Comparison of ENCODE assay signal across 17 mouse cellular contexts in genomic region chr13:58452246-58452645, GRCm38 (mm10). TPM values are rescaled to one million over a fixed set of nuclear protein-coding genes. Genes with fewer than 3 reads are reported as not detected.
DNase-seq lines count a peak whose midpoint lies in the region; ATAC-seq lines count a peak whose summit lies in the region.
"Had no signal": no experiment of that assay in that cellular context is flagged by ENCODE, and none has a peak within 500 bp of the region (broad histone marks: within the 10 kb centered on the region; RNA-seq: fewer than 3 reads in every experiment).

No protein-coding gene starts in this region.

- ATAC-seq in embryonic facial prominence, embryonic 12.5 days (ENCODE audit: insufficient number of reproducible peaks, insufficient read depth, low FRiP score, low TSS enrichment), result no peak
- no peak for ATAC-seq in heart, embryonic 16.5 days (replicated peaks; ENCODE audit: extremely low read depth, insufficient read depth, low FRiP score)
- ATAC-seq in intestine, embryonic 16.5 days, result no peak
- no peak for ATAC-seq in midbrain, embryonic 16.5 days

- DNase-seq in embryonic facial prominence, embryonic 10.5 days (ENCODE audit: low spot score), result no peak
- no peak for DNase-seq in heart, adult 18-20 months
- peak; percentile 16 for DNase-seq in A20 (ENCODE audit: low read depth, low spot score)
- DNase-seq in forebrain, embryonic 10.5 days (ENCODE audit: extremely low spot score, low spot score), result no peak
- DNase-seq: adrenal gland, adult 8-10 months; cerebellum, adult 18-20 months; cerebellum, postnatal 36 days; gastrocnemius, postnatal 25 days; layer of hippocampus, postnatal 36 days; right cerebral cortex, postnatal 14 days had no signal

- no peak overlapping the region for H3K27ac ChIP-seq in embryonic facial prominence, embryonic 12.5 days
- no peak overlapping the region for H3K27ac ChIP-seq in embryonic facial prominence, embryonic 10.5 days (replicated peaks)
- H3K27ac ChIP-seq in heart, embryonic 16.5 days (ENCODE audit: low read length), result no peak overlapping the region
- no peak overlapping the region for H3K27ac ChIP-seq in intestine, embryonic 16.5 days (ENCODE audit: low read length)
- no peak overlapping the region for H3K27ac ChIP-seq in midbrain, embryonic 16.5 days (ENCODE audit: low read length)
- H3K27ac ChIP-seq in forebrain, embryonic 10.5 days, result no peak overlapping the region
- H3K27ac ChIP-seq: liver, embryonic 15.5 days had no signal

- H3K9me3 ChIP-seq in embryonic facial prominence, embryonic 12.5 days, result no peaks in the 10 kb centered on the region
- H3K9me3 ChIP-seq in embryonic facial prominence, embryonic 10.5 days, result no peaks in the 10 kb centered on the region
- H3K9me3 ChIP-seq in heart, embryonic 16.5 days (replicated peaks; ENCODE audit: control insufficient read depth, low read length), result 0 out of 2 replicates have a peak, but pooled peaks cover 2% of the 10 kb centered on the region
- H3K9me3 ChIP-seq in intestine, embryonic 16.5 days (ENCODE audit: control insufficient read depth, low read length), result no peaks in the 10 kb centered on the region
- no peaks in the 10 kb centered on the region for H3K9me3 ChIP-seq in midbrain, embryonic 16.5 days (replicated peaks; ENCODE audit: control insufficient read depth, low read length, poor library complexity, severe bottlenecking)
- no peaks in the 10 kb centered on the region for H3K9me3 ChIP-seq in forebrain, embryonic 10.5 days
- H3K9me3 ChIP-seq: hindbrain, embryonic 10.5 days; liver, embryonic 15.5 days; midbrain, embryonic 10.5 days had no signal

- 65% methylated on average over 4 of the region's 4 CpGs for WGBS in embryonic facial prominence, embryonic 12.5 days
- WGBS in embryonic facial prominence, embryonic 10.5 days, result 64% methylated on average over 4 of the region's 4 CpGs
- 69% methylated on average over 4 of the region's 4 CpGs for WGBS in heart, embryonic 16.5 days
- WGBS in intestine, embryonic 16.5 days, result 65% methylated on average over 4 of the region's 4 CpGs
- 72% methylated on average over 4 of the region's 4 CpGs for WGBS in midbrain, embryonic 16.5 days
- 79% methylated on average over 4 of the region's 4 CpGs for WGBS in forebrain, embryonic 10.5 days

- no peak overlapping the region for H3K9ac ChIP-seq in embryonic facial prominence, embryonic 12.5 days
- no peak overlapping the region for H3K9ac ChIP-seq in heart, embryonic 16.5 days (ENCODE audit: low read length)
- no peak overlapping the region for H3K9ac ChIP-seq in intestine, embryonic 16.5 days (ENCODE audit: low read depth, low read length)
- H3K9ac ChIP-seq in midbrain, embryonic 16.5 days (ENCODE audit: low read depth, low read length), result no peak overlapping the region
- H3K9ac ChIP-seq: liver, embryonic 15.5 days had no signal

- no peaks in the 10 kb centered on the region for H3K36me3 ChIP-seq in embryonic facial prominence, embryonic 12.5 days
- no peaks in the 10 kb centered on the region for H3K36me3 ChIP-seq in embryonic facial prominence, embryonic 10.5 days (replicated peaks)
- no peaks in the 10 kb centered on the region for H3K36me3 ChIP-seq in heart, embryonic 16.5 days (ENCODE audit: control insufficient read depth, insufficient read depth)
- H3K36me3 ChIP-seq in intestine, embryonic 16.5 days (ENCODE audit: control insufficient read depth, insufficient read depth, low read length), result no peaks in the 10 kb centered on the region
- no peaks in the 10 kb centered on the region for H3K36me3 ChIP-seq in midbrain, embryonic 16.5 days (ENCODE audit: control insufficient read depth, insufficient read depth, low read length)
- H3K36me3 ChIP-seq in forebrain, embryonic 10.5 days (replicated peaks), result no peaks in the 10 kb centered on the region
- H3K36me3 ChIP-seq: hindbrain, embryonic 10.5 days; liver, embryonic 15.5 days; midbrain, embryonic 10.5 days had no signal

- no peak overlapping the region for H3K4me3 ChIP-seq in embryonic facial prominence, embryonic 12.5 days
- H3K4me3 ChIP-seq in embryonic facial prominence, embryonic 10.5 days, result no peak overlapping the region
- H3K4me3 ChIP-seq in heart, embryonic 16.5 days (ENCODE audit: low read length), result no peak overlapping the region
- H3K4me3 ChIP-seq in intestine, embryonic 16.5 days (ENCODE audit: low read length), result no peak overlapping the region
- H3K4me3 ChIP-seq in midbrain, embryonic 16.5 days (ENCODE audit: low read depth, low read length), result no peak overlapping the region
- no peak overlapping the region for H3K4me3 ChIP-seq in forebrain, embryonic 10.5 days

- peaks cover 21% of the 10 kb centered on the region for H3K27me3 ChIP-seq in embryonic facial prominence, embryonic 12.5 days
- peaks cover 50% of the 10 kb centered on the region for H3K27me3 ChIP-seq in embryonic facial prominence, embryonic 10.5 days (replicated peaks; ENCODE audit: low read depth, poor library complexity, severe bottlenecking)
- H3K27me3 ChIP-seq in heart, embryonic 16.5 days (ENCODE audit: control insufficient read depth, insufficient read depth, low read length), result peaks cover 7% of the 10 kb centered on the region
- no peaks in the 10 kb centered on the region for H3K27me3 ChIP-seq in intestine, embryonic 16.5 days (replicated peaks; ENCODE audit: control insufficient read depth, insufficient read depth, low read length)
- H3K27me3 ChIP-seq in midbrain, embryonic 16.5 days (ENCODE audit: control insufficient read depth, insufficient read depth, low read depth, low read length), result peaks cover 17% of the 10 kb centered on the region
- peaks cover 67% of the 10 kb centered on the region for H3K27me3 ChIP-seq in forebrain, embryonic 10.5 days (ENCODE audit: poor library complexity, severe bottlenecking)

- peaks cover 5% of the 10 kb centered on the region for H3K4me1 ChIP-seq in embryonic facial prominence, embryonic 12.5 days
- H3K4me1 ChIP-seq in embryonic facial prominence, embryonic 10.5 days, result peaks cover 10% of the 10 kb centered on the region
- peaks cover 3% of the 10 kb centered on the region; the same call in 1 of the 2 replicates for H3K4me1 ChIP-seq in heart, embryonic 16.5 days (ENCODE audit: control insufficient read depth, insufficient read depth, low read length)
- H3K4me1 ChIP-seq in intestine, embryonic 16.5 days (ENCODE audit: control insufficient read depth, insufficient read depth, low read length), result no peaks in the 10 kb centered on the region
- H3K4me1 ChIP-seq in midbrain, embryonic 16.5 days (ENCODE audit: control insufficient read depth, insufficient read depth, low read length), result peaks cover 2% of the 10 kb centered on the region; the same call in 1 of the 2 replicates
- H3K4me1 ChIP-seq in forebrain, embryonic 10.5 days, result peaks cover 34% of the 10 kb centered on the region
- H3K4me1 ChIP-seq: liver, embryonic 15.5 days had no signal

- peak overlapping the region; percentile 57; the same call in 1 of the 2 replicates for H3K4me2 ChIP-seq in embryonic facial prominence, embryonic 12.5 days (replicated peaks)
- peak overlapping the region; percentile 63 for H3K4me2 ChIP-seq in heart, embryonic 16.5 days (ENCODE audit: low read depth, low read length)
- 0 out of 2 replicates have a peak overlapping the region, but pooled peaks have one; percentile 54 for H3K4me2 ChIP-seq in intestine, embryonic 16.5 days (ENCODE audit: low read depth, low read length)
- H3K4me2 ChIP-seq in midbrain, embryonic 16.5 days (ENCODE audit: low read length), result no peak overlapping the region

RNA-seq across cellular contexts. Expression of gene Hnrnpk, which starts 49.1 kb away (rescaled TPM):
- polyA plus RNA-seq in embryonic facial prominence, embryonic 12.5 days (2016; fragmentation: Nextera tagmentation; extraction: Ambion mirVana), result 1,844 and 1,972 TPM in 2 replicates
- 2,126 and 2,130 TPM in 2 replicates for polyA plus RNA-seq in embryonic facial prominence, embryonic 10.5 days (2016; fragmentation: Nextera tagmentation; extraction: Ambion mirVana)
- polyA plus RNA-seq in heart, embryonic 16.5 days (2015; fragmentation: Nextera tagmentation; extraction: Ambion mirVana), result 956 and 1,061 TPM in 2 replicates
- 100 to 1,000 TPM; 412 to 432 TPM for total RNA-seq in heart, adult 18-20 months (2021)
- 1,107 and 1,211 TPM in 2 replicates for polyA plus RNA-seq in intestine, embryonic 16.5 days (2015; fragmentation: Nextera tagmentation; extraction: Ambion mirVana)
- polyA plus RNA-seq in midbrain, embryonic 16.5 days (2015; fragmentation: Nextera tagmentation; extraction: Ambion mirVana), result 1,323 and 1,478 TPM in 2 replicates
- polyA plus RNA-seq in forebrain, embryonic 10.5 days (2016; fragmentation: Nextera tagmentation; extraction: Ambion mirVana), result 2,219 and 2,417 TPM in 2 replicates

RNA-seq across cellular contexts. Expression of gene Rmi1, which starts 50.2 kb away (rescaled TPM):
- 29.5 and 31.4 TPM in 2 replicates for polyA plus RNA-seq in embryonic facial prominence, embryonic 12.5 days (2016; fragmentation: Nextera tagmentation; extraction: Ambion mirVana)
- 27.8 and 28.1 TPM in 2 replicates for polyA plus RNA-seq in embryonic facial prominence, embryonic 10.5 days (2016; fragmentation: Nextera tagmentation; extraction: Ambion mirVana)
- 19.4 and 21.9 TPM in 2 replicates for polyA plus RNA-seq in heart, embryonic 16.5 days (2015; fragmentation: Nextera tagmentation; extraction: Ambion mirVana)
- total RNA-seq in heart, adult 18-20 months (2021), result 10 to 100 TPM in 1 of 2 experiments, 1 to 10 TPM in 1; 9.3 to 11.4 TPM
- 20.2 and 20.8 TPM in 2 replicates for polyA plus RNA-seq in intestine, embryonic 16.5 days (2015; fragmentation: Nextera tagmentation; extraction: Ambion mirVana)
- 21.3 and 23.8 TPM in 2 replicates for polyA plus RNA-seq in midbrain, embryonic 16.5 days (2015; fragmentation: Nextera tagmentation; extraction: Ambion mirVana)
- polyA plus RNA-seq in forebrain, embryonic 10.5 days (2016; fragmentation: Nextera tagmentation; extraction: Ambion mirVana), result 30.8 and 32.7 TPM in 2 replicates
